Mouse (Mus musculus) CH12.LX (cell line): ENCODE data around the gene Trex2.

ENCODE experiments used
- CHD1 ChIP-seq: IDR thresholded peaks from 2 replicates; pipeline ENCODE4 v1.6.1; 2012; ENCODE audit warnings: low read depth, low read length, improper control_type of control experiment, inconsistent platforms
- CHD2 ChIP-seq: IDR thresholded peaks from 2 replicates; pipeline ENCODE4 v1.6.1; 2011; ENCODE audit warnings: low read length, improper control_type of control experiment
- CTCF ChIP-seq, 2 experiments: IDR thresholded peaks in 1 of 2; conservative IDR thresholded peaks in 1 of 2; 2 replicates each; pipeline ENCODE4 v1.5.1; 2011 to 2012; ENCODE audit warnings: low read depth in 2 of 2, low read length in 2 of 2, improper control_type of control experiment in 1 of 2, inconsistent platforms in 1 of 2, mild to moderate bottlenecking in 1 of 2, moderate library complexity in 1 of 2
- E2F4 ChIP-seq: IDR thresholded peaks from 2 replicates; pipeline ENCODE4 v1.6.1; 2011; ENCODE audit warnings: low read depth, low read length, improper control_type of control experiment; ENCODE audit not compliant: insufficient replicate concordance
- ELF1 ChIP-seq: IDR thresholded peaks from 2 replicates; pipeline ENCODE4 v1.6.1; 2014; ENCODE audit warnings: low read depth, mild to moderate bottlenecking, inconsistent platforms, low read length, improper control_type of control experiment
- MAX ChIP-seq: IDR thresholded peaks from 2 replicates; pipeline ENCODE4 v1.6.1; 2011; ENCODE audit warnings: low read length, improper control_type of control experiment
- MEF2A ChIP-seq: IDR thresholded peaks from 2 replicates; pipeline ENCODE4 v1.6.1; 2014; ENCODE audit warnings: low read depth, mild to moderate bottlenecking, inconsistent platforms, low read length, improper control_type of control experiment, borderline replicate concordance
- POLR2A ChIP-seq: IDR thresholded peaks from 2 replicates; pipeline ENCODE4 v1.6.1; 2011; ENCODE audit warnings: low read depth, mild to moderate bottlenecking, improper control_type of control experiment, low read length
- POLR2AphosphoS2 ChIP-seq: IDR thresholded peaks from 2 replicates; pipeline ENCODE4 v1.6.1; 2011; ENCODE audit warnings: low read depth, low read length, improper control_type of control experiment
- USF2 ChIP-seq: conservative IDR thresholded peaks from 2 replicates; pipeline ENCODE4 v1.6.1; 2011; ENCODE audit warnings: low read depth, low read length, improper control_type of control experiment
- ZMIZ1 ChIP-seq: IDR thresholded peaks from 2 replicates; pipeline ENCODE4 v1.6.1; 2012; ENCODE audit warnings: low read depth, mild to moderate bottlenecking, inconsistent platforms, low read length, improper control_type of control experiment

DNA sequence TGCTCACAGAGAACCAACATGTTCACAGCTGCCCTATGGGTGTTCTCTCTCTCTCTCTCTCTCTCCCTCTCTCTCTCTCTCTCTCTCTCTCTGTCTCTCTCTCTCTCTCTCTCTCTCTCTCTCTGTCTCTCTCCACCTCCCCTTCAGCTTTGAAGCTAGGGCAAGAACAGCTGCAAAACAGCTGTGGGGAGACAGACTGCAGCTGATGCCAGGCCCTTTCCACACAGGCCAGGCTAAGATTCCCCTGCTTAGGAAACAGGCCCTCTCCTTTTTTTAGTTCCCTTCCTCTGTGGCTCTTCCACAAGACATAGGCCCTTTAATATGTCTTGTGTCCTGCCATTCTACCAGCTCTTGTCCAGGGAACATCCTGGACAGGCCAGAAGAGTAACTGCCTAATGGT lies 44.5 kb upstream of the Trex2 start:
- TF ChIP-seq E2F4 (no peak), POLR2AphosphoS2 (no peak), ZMIZ1 (no peak), USF2 (no peak), CTCF (conservative IDR thresholded peaks at IDR 0.05 in 1 of 2, IDR thresholded peaks at IDR 0.05 in 1 of 2; ENCODE audit: low read depth in 2 of 2, low read length in 2 of 2) (no peak), CHD2 (no peak), MEF2A (no peak), MAX (no peak), POLR2A (no peak), CHD1 (no peak), ELF1 (no peak)
